Mouse (Mus musculus) kidney, adult 2 months (tissue): ENCODE results near the gene Lypd4.

ENCODE experiments used
- CTCF ChIP-seq: fragments of 200-500 bp; conservative IDR thresholded peaks from 2 replicates; pipeline ENCODE4 v1.5.1; 2011; ENCODE audit warnings: low read depth, mild to moderate bottlenecking, control low read depth, low read length, moderate library complexity, mixed read lengths; ENCODE audit not compliant: insufficient read depth, insufficient read length
- POLR2A ChIP-seq: fragments of 200-500 bp; IDR thresholded peaks from one replicate; pipeline ENCODE4 v1.6.1; 2011; ENCODE audit warnings: low read depth, low read length, control low read depth

GRCm38 (mm10) chr7:24902264-24902629, 32.5 kb upstream of the Lypd4 start:
- TF ChIP-seq CTCF, result no peak
- no peak for TF ChIP-seq POLR2A
